Mouse (Mus musculus) right cerebral cortex, postnatal 25 days (tissue): ENCODE measurements around the gene Cox7a1.

ENCODE experiments used
- DNase-seq: peaks from one replicate; pipeline ENCODE4 v3.0.0; 2022

Cox7a1 gene

DNA sequence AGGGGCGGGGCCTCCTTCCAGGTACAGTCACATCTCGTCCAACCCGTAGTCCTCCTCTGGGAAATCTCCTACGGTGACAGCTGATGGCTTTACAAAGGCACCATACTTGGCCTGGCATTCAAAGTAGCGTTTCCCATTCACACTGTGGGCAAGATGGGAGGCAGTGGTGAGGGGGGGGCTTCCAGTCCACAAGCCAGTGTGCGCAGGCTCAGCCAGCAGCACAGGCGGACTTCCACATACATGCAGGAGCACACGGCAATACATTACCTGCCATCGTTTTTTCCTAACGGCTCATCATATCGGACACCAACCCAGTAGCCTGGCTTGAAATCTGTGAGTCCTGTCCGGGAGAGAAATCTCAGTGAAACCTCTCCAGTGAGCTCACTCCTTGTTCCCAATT is 40.3 kb downstream of the Cox7a1 start:
- no peak for DNase-seq

DNA sequence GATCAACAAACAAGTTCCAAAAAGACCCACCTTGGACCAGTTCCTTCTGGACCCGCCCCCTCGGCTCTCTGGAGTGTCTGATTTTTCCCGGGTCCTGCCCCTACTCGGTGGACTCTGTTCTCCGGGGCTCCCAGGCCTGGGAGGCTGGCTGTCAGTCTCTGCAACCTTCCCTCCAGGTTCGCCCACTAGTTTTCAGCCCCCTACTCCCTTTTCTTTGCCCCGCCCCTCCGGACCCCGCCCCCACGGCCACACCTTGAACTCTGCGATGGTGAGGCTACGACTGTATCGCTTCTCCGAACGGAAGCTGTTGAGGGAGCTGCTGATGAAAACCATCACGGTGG is 47.4 kb downstream of the Cox7a1 start:
- DNase-seq: no peak

DNA sequence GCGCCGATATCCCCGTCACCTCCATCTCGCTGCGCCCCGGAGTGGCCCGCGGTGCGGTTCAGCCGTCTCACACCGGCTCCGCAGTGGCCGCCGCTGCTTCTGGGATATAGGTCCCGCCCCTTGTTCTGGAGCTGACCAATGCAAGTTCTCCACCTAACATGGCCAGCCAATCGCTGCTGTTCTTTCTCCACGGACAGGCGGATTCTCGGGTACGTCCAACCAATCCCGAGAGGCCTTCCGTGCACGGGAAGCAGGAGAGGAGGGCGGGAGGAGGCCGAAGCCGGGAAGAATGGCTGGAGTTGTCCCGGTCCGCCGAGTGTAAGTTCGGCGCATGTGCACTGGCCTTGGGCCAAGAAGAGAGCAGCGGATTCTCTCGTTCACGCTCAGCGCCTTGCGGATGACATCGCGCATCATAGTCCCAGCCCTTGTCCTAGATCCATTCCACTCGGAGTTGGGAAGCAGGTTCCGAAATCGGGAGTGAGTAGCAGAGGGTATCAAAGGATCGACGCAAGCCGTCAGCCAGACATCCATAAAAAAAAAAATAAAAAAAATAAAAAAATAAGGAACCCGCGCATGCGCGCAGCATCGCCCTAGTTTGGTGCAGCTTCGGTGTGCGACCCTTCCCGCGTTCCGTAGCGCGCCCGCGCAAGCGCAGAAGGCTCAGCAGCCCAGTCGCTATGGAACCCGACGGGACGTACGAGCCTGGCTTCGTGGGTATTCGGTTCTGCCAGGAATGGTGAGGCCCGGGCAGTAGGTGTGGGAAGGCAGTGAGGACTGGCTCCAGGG is 47.9 kb downstream of the Cox7a1 start, which contains the start of the genes Polr2i and Tbcb:
Polr2i (plus strand) TSS at position 280 of the 786 bp plus-strand sequence.
Tbcb (minus strand) TSS at position 604 of the 786 bp plus-strand sequence.
- DNase-seq: peak; percentile 98

DNA sequence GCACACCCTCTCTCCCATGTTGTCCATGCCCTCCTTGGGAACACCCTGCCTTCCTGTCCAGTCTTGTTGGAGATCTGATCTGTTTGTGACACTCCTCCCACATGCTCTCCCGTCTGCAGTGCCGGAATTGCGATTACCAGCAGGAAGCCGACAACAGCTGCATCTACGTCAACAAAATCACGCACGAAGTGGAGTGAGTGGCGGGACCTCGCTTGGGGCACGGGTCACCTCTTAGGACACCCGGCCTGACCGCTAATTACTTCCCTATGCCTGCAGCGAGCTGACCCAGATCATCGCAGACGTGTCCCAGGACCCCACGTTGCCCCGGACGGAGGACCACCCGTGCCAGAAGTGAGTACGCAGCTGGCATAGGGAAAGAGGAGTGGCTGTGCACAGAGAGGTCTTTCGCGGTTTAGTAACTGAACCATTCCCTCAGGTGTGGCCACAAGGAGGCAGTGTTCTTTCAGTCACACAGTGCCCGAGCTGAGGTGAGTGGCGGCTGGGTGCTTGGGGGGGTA is 48.7 kb downstream of the Cox7a1 start:
- DNase-seq: peak; percentile 23

DNA sequence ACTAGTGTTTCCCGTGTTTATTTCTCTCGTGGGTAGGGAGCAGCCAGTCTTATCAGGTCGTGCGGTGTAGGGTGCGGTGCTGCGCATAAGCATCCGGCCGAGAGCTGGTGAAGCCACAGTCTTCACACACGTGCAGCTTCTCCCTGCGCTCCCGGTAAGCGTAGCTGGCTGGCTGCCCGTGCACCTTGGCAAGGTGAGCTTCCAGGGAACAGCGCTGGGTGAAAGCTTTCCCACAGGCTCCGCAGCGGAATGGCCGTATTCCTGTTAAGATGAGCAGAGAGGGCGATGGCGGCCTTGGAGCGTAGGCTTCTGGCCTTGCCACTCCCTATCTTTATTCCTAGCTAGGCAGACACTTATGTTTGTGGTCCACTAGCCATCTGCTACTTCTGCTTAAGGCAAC is 49.4 kb downstream of the Cox7a1 start:
- no peak for DNase-seq

DNA sequence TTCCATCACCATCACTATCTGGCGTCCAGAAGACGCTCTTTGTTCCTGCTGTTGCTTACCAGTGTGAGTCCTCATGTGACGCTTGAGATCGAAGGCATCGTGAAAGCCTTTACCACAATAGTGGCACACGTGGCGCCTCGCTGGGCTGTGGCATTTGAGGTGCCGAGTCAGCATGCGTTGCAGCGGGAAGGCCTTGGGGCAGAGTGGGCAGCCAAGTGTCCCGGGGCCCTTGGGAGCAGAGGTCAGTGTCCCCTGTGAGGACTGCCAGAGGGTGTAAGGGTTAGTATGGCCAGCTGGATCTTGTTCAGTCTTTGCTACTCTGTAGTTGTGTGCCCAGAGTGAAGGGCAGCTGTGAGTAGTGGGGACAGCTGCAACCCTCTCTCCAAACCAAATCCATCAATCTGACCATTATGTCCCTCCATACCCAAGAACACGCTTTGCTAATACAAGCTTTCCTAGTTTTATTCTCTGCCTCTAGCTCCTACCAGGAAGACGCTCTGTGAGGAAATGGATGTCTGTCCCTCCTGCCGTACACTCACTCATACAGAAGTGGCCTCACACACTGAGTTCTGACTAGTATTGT is 50.4 kb downstream of the Cox7a1 start:
- no peak for DNase-seq

DNA sequence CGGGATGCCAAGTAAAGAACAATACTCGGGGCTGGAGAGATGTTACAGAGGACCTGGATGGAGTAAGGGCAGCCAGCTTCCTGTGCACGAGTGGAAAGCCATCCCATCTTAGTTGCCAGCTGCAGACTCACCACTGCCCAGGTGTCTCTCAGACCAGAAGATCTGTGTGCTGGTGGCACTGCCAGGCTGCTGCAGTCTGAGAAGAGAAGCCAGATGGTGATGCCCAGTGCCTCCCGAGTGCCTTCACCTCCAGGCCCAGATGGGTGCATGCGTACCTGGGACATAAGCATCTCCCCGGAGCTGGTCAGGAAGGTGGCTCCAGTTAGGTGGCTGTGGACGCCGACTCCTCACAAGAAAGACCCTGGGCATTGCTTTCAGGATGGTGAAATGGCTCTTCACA is 51.1 kb downstream of the Cox7a1 start:
- DNase-seq: no peak

DNA sequence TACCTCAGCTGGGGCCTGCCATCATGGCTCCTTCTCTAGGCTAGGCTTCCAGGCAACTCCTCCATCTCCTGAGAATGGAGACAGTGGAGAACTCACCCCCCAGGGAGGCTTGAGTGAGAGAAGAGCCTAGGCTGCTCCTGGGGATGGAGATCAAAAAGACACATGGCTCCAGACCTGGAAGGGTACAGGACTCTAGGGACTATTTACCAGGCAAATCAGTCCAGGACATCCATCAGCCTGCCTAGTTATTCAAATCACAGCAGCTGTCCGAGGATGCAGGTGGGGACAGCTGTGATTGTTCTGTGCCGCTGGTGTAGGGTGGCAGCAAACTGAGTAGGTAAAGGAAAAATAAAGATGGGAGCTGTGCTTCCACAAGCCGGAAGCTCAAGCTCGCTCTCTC is 51.7 kb downstream of the Cox7a1 start, which contains the start of gene Ovol3:
Ovol3 (minus strand) TSS at position 101 of the 400 bp plus-strand sequence.
- no peak for DNase-seq
